Mouse (Mus musculus): Measurements from ENCODE around the gene Cytl1. TPM values are rescaled to one million over a fixed set of nuclear protein-coding genes. Genes with fewer than 3 reads are reported as not detected.
A peak's percentile ranks its signal among the peaks of the same experiment; 100 is the strongest.

Cytl1 gene
- total and polyA plus RNA-seq, 2 experiments from 2014 or later: 1.1 TPM; not detected in 1

DNA sequence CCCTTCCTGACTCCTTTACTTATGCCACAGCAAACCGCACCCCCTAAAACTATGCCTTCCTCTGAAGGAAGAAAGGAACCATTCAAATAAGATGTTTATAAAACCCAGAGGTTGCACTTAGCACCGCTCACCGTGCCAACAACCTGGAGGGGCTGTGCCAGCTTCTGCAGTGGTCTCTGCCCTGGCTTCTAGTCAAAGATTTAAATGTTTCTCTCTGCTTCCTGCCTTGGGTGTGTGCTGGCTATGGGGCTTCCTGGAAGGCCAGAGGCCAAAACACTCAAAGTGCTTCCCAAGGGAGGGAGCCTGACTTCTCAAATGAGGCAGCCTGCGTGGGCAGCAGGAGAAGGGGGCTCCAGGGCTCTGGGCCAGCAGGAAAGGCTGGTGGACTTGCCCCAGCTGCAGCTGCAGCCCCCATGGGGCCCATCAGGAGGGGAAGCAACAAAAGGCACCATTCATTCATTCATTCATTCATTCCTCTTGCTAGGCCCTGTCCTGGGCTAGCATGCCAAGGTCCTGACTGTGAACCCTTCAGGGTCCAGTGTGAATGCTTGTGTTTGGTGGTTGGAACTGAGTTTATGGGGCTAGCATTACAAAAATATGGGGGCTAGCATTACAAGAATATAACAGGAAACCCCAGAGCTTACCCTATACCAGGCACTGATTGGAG, 10.0 kb upstream of the Cytl1 start:
- ATAC-seq (ENCODE audit: low FRiP score) (no peak), DNase-seq (ENCODE audit: low spot score) (no peak)
- no peak overlapping the region for H3K9ac ChIP-seq (replicated peaks; ENCODE audit: low read length, poor library complexity, severe bottlenecking)
- WGBS: 74% methylated on average over 4 of the region's 4 CpGs
- H3K27me3 ChIP-seq (ENCODE audit: insufficient read depth, low read length): no peaks in the 10 kb centered on the region
- H3K4me3 ChIP-seq (ENCODE audit: low read depth, low read length): no peak overlapping the region
- no peaks in the 10 kb centered on the region for H3K9me3 ChIP-seq (ENCODE audit: low read length)
- no peak overlapping the region for H3K4me2 ChIP-seq (ENCODE audit: low read depth, low read length, poor library complexity, severe bottlenecking)
- no peaks in the 10 kb centered on the region for H3K4me1 ChIP-seq (ENCODE audit: insufficient read depth, low read length)
- H3K36me3 ChIP-seq (ENCODE audit: insufficient read depth, low read length): no peaks in the 10 kb centered on the region
- TF ChIP-seq CTCF (IDR thresholded peaks at IDR 0.05): no peak
- H3K27ac ChIP-seq (ENCODE audit: low read depth, low read length): no peak overlapping the region

- 81% methylated on average over 2 of the region's 2 CpGs for WGBS
- Histone ChIP-seq H3K4me2 (ENCODE audit: low read depth, low read length, poor library complexity, severe bottlenecking) (no peak overlapping the region), H3K27me3 (ENCODE audit: insufficient read depth, low read length) (no peaks in the 10 kb centered on the region), H3K36me3 (ENCODE audit: insufficient read depth, low read length) (no peaks in the 10 kb centered on the region), H3K4me1 (ENCODE audit: insufficient read depth, low read length) (no peaks in the 10 kb centered on the region), H3K27ac (ENCODE audit: low read depth, low read length) (no peak overlapping the region), H3K4me3 (ENCODE audit: low read depth, low read length) (no peak overlapping the region), H3K9ac (replicated peaks; ENCODE audit: low read length, poor library complexity, severe bottlenecking) (no peak overlapping the region), H3K9me3 (ENCODE audit: low read length) (no peaks in the 10 kb centered on the region)
- DNase-seq (ENCODE audit: low spot score): no peak
- TF ChIP-seq CTCF (IDR thresholded peaks at IDR 0.05): no peak
- no peak for ATAC-seq (ENCODE audit: low FRiP score)
Measured at GRCm38 (mm10) chr5:37730781-37731180, 4.5 kb upstream of the Cytl1 start.

- no peak for ATAC-seq (ENCODE audit: low FRiP score)
- WGBS: 48% methylated on average over 7 of the region's 7 CpGs
Measured at GRCm38 (mm10) chr5:37736213-37736612, 894 bp downstream of the Cytl1 start.

DNA sequence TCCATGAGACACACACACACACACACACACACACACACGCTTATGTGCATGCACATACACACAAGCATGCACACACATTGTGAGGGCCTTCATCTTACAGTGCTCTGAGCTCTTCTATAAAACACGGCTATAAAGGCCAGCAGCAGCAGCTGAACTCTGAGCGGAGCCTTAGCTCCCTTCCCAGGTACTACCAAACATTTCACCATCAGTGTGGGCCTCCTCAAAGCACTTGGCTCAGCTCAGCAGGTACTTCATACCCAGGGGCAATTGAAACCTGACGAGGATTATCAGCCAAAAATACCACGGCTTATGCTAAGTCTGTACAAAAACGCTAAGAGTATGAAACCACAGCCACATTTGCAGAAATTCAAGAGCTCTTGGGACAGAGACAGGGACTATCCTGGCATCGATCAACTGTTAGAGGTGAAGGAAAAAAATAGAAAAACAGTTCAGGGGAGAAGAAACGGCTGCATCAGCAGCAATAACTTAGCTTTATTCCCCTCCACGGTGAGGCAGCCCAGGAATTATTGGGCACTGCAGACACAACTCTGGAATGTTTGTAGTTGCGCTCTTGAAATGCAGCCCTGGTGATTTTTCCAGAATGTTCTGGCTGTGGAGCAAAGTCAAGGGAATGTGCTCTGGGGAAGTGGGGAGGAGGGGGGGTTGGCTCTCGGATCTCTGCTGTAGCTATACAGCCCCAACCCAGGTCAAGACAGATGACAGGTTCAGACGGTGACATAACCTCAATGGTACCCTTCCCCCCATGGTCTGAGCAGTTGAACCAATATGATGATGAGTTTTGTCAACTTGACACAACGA, 8.8 kb downstream of the Cytl1 start:
- no peaks in the 10 kb centered on the region for H3K9me3 ChIP-seq (ENCODE audit: low read length)
- no peak overlapping the region for H3K9ac ChIP-seq (replicated peaks; ENCODE audit: low read length, poor library complexity, severe bottlenecking)
- H3K4me3 ChIP-seq (ENCODE audit: low read depth, low read length): no peak overlapping the region
- no peaks in the 10 kb centered on the region for H3K4me1 ChIP-seq (ENCODE audit: insufficient read depth, low read length)
- no peaks in the 10 kb centered on the region for H3K27me3 ChIP-seq (ENCODE audit: insufficient read depth, low read length)
- WGBS: 70% methylated on average over 13 of the region's 13 CpGs
- no peak overlapping the region for H3K4me2 ChIP-seq (ENCODE audit: low read depth, low read length, poor library complexity, severe bottlenecking)
- ATAC-seq (ENCODE audit: low FRiP score): no peak
- no peaks in the 10 kb centered on the region for H3K36me3 ChIP-seq (ENCODE audit: insufficient read depth, low read length)
- TF ChIP-seq CTCF (IDR thresholded peaks at IDR 0.05): no peak
- DNase-seq (ENCODE audit: low spot score): no peak
- no peak overlapping the region for H3K27ac ChIP-seq (ENCODE audit: low read depth, low read length)

More at GRCm38 (mm10) chr5:37736213-37736612, 894 bp downstream of the Cytl1 start:
- Histone ChIP-seq H3K4me1 (ENCODE audit: insufficient read depth, low read length) (no peaks in the 10 kb centered on the region), H3K27me3 (ENCODE audit: insufficient read depth, low read length) (no peaks in the 10 kb centered on the region), H3K27ac (ENCODE audit: low read depth, low read length) (no peak overlapping the region), H3K4me2 (ENCODE audit: low read depth, low read length, poor library complexity, severe bottlenecking) (no peak overlapping the region), H3K9ac (replicated peaks; ENCODE audit: low read length, poor library complexity, severe bottlenecking) (no peak overlapping the region), H3K4me3 (ENCODE audit: low read depth, low read length) (no peak overlapping the region), H3K36me3 (ENCODE audit: insufficient read depth, low read length) (no peaks in the 10 kb centered on the region), H3K9me3 (ENCODE audit: low read length) (no peaks in the 10 kb centered on the region)
- peak; percentile 27 for DNase-seq (ENCODE audit: low spot score)
- TF ChIP-seq CTCF (IDR thresholded peaks at IDR 0.05): peak; percentile 56

DNA sequence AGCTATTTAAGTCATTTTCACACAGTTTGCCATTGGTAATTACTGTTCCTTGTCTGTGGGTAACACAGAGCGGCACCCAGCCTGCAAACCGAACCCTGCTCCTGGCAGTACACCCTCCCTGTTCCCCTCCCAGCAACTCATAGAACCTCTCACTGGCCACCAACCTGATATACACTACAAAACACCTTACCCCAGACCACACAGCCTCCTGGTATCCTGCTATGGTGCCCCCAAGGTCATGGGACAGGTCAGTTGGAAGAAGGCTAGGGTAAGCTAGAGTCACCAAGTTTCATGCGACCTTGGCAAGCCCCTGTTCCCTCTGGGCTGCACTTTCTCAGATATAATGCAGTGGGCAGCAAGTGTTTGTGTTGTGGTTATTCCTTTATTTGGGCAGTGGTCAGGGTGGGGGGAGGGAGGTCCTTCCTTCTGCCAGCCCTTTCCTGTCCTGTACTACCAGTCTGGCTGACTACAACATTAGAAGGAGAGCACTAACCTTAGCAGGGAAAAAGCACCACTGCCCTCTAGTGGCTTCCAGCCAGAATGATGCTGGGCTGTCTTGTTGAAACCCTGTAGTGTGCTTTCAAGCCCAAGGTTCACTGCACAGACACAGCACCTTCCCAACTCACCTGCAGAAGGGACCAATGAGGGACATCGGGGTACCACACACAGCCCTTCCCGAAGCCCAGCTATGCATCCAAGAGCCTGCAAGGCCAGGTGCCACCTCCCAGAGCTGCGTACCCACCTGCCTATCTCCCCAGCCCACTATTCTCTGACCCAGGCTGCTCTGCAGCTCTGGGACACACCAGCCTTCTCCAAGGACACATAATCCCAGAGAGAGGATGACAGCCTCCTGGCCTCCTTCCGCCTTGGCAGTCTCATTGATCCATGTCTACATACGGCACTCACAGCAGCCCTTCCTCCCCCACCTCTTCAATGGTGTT, 17.0 kb downstream of the Cytl1 start:
- Histone ChIP-seq H3K36me3 (ENCODE audit: insufficient read depth, low read length) (no peaks in the 10 kb centered on the region), H3K9ac (replicated peaks; ENCODE audit: low read length, poor library complexity, severe bottlenecking) (no peak overlapping the region), H3K27ac (ENCODE audit: low read depth, low read length) (no peak overlapping the region), H3K4me1 (ENCODE audit: insufficient read depth, low read length) (no peaks in the 10 kb centered on the region), H3K9me3 (ENCODE audit: low read length) (no peaks in the 10 kb centered on the region), H3K4me3 (ENCODE audit: low read depth, low read length) (no peak overlapping the region), H3K4me2 (ENCODE audit: low read depth, low read length, poor library complexity, severe bottlenecking) (no peak overlapping the region), H3K27me3 (ENCODE audit: insufficient read depth, low read length) (no peaks in the 10 kb centered on the region)
- DNase-seq (ENCODE audit: low spot score): peak; percentile 91
- peak; percentile 76 for ATAC-seq (ENCODE audit: low FRiP score)
- peak; percentile 97 for TF ChIP-seq CTCF (IDR thresholded peaks at IDR 0.05)
- 64% methylated on average over 8 of the region's 8 CpGs for WGBS
